ENCODE assay signal across 8 mouse cellular contexts in the genomic region with DNA sequence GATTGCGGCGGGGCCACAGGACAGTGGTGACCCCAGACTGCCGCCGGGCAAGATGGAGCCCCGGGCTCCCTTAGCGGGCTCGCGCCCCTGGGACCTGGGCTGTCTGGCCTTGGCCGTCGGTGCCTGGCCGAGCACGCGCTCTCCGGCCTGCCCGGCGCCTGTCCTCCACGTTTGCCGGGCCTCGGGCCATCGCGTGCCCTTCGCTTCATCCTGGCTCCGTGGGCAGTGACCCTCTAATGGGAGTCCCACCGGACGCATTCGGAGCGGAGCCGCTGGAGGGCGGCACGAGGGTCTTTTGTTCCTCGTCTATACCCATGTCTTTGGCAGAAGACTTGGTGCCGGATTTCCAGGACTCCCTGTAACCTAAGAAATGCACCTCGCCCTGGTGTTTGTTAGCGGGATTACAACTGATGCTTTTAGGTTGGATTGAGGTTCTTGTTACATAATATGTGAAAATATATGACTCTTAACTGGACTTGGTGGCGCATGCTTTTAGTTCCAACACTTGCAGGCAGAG. TPM values are rescaled to one million over a fixed set of nuclear protein-coding genes. Genes with fewer than 3 reads are reported as not detected.
A peak's percentile ranks its signal among the peaks of the same experiment; 100 is the strongest.
DNase-seq lines count a peak whose midpoint lies in the region; ATAC-seq and TF ChIP-seq lines count a peak whose summit lies in the region.

No protein-coding gene starts in this region.

- H3K4me3 ChIP-seq in MEL (ENCODE audit: control insufficient read depth in 1 of 2, insufficient read depth in 1 of 2, low read depth in 2 of 2, low read length in 2 of 2) = peak overlapping the region; percentile 68 to 86
- peak overlapping the region; percentile 85 for H3K4me3 ChIP-seq in cerebellum, adult 2 months (replicated peaks; ENCODE audit: insufficient read depth, low read depth, low read length)
- H3K4me3 ChIP-seq in forebrain, postnatal 0 days (ENCODE audit: low read depth, low read length) = peak overlapping the region; percentile 56
- peak overlapping the region; percentile 66 for H3K4me3 ChIP-seq in lung, embryonic 16.5 days (ENCODE audit: low read length)

- peak; percentile 5 to 57 (median 48); a peak in 4 of 6 replicates for TF ChIP-seq CTCF in MEL (IDR thresholded peaks at IDR 0.05 in 2 of 3, conservative IDR thresholded peaks at IDR 0.05 in 1 of 3; ENCODE audit: control insufficient read depth in 1 of 3, insufficient read depth in 1 of 3, low read depth in 2 of 3, low read length in 3 of 3, poor library complexity in 1 of 3, severe bottlenecking in 1 of 3)
- peak; percentile 44 for TF ChIP-seq CTCF in cerebellum, adult 2 months (IDR thresholded peaks at IDR 0.05; ENCODE audit: borderline replicate concordance, insufficient read depth, low read depth, low read length)
- TF ChIP-seq CTCF in forebrain, postnatal 0 days (IDR thresholded peaks at IDR 0.05; ENCODE audit: low read depth) = peak; percentile 79

- peak; percentile 92 for DNase-seq in MEL (ENCODE audit: low read depth, low spot score)
- peak; percentile 84 to 85 for DNase-seq in cerebellum, adult 2 months
- DNase-seq in forebrain, postnatal 0 days = peak; percentile 90
- peak; percentile 90 for DNase-seq in layer of hippocampus, adult 9-10 months (ENCODE audit: low spot score)
- peak; percentile 66 for DNase-seq in ovary, postnatal 10 days (ENCODE audit: low spot score)
- DNase-seq in thymus, postnatal 14 days = peak; percentile 86

- peaks cover 4 to 21% of the 10 kb centered on the region in 2 experiments for H3K4me1 ChIP-seq in MEL (ENCODE audit: control insufficient read depth in 1 of 2, insufficient read depth in 2 of 2, low read length in 2 of 2)
- H3K4me1 ChIP-seq in cerebellum, adult 2 months (ENCODE audit: control insufficient read depth, insufficient read depth, low read length) = peaks cover 3% of the 10 kb centered on the region; the same call in 1 of the 2 replicates
- H3K4me1 ChIP-seq in forebrain, postnatal 0 days (ENCODE audit: insufficient read depth) = peaks cover 11% of the 10 kb centered on the region; the same call in 1 of the 2 replicates
- H3K4me1 ChIP-seq in lung, embryonic 16.5 days (replicated peaks; ENCODE audit: control insufficient read depth, insufficient read depth, low read length) = peaks cover 9% of the 10 kb centered on the region

- H3K27me3 ChIP-seq in MEL (ENCODE audit: control insufficient read depth in 1 of 2, insufficient read depth in 2 of 2, low read length in 2 of 2) = no peaks in the 10 kb centered on the region
- H3K27me3 ChIP-seq in cerebellum, adult 2 months (ENCODE audit: control insufficient read depth, insufficient read depth, low read length) = no peaks in the 10 kb centered on the region
- H3K27me3 ChIP-seq in forebrain, postnatal 0 days (ENCODE audit: insufficient read depth, low read length) = no peaks in the 10 kb centered on the region
- no peaks in the 10 kb centered on the region for H3K27me3 ChIP-seq in lung, embryonic 16.5 days (ENCODE audit: control insufficient read depth, insufficient read depth, low read depth, low read length)

- WGBS in cerebellum, adult 2 months = under 1% methylated on average over 35 of the region's 35 CpGs
- under 1% methylated on average over 35 of the region's 35 CpGs for WGBS in forebrain, postnatal 0 days
- under 1% methylated on average over 29 of the region's 35 CpGs for WGBS in lung, embryonic 16.5 days

- no peak; the same call in 1 of the 2 replicates for TF ChIP-seq RAD21 in MEL (IDR thresholded peaks at IDR 0.05; ENCODE audit: low read depth, low read length)

- H3K27ac ChIP-seq in MEL (ENCODE audit: control insufficient read depth, low read depth, low read length) = peak overlapping the region; percentile 36
- H3K27ac ChIP-seq in cerebellum, adult 2 months (ENCODE audit: insufficient read depth, low read length) = peak overlapping the region; percentile 92
- peak overlapping the region; percentile 95 for H3K27ac ChIP-seq in forebrain, postnatal 0 days (ENCODE audit: low read depth, low read length)
- H3K27ac ChIP-seq in lung, embryonic 16.5 days (ENCODE audit: low read length) = peak overlapping the region; percentile 97

- peaks cover 2 to 13% of the 10 kb centered on the region in 2 experiments; a peak in 3 of 4 replicates for H3K36me3 ChIP-seq in MEL (ENCODE audit: control insufficient read depth in 1 of 2, insufficient read depth in 2 of 2, low read length in 2 of 2)
- no peaks in the 10 kb centered on the region for H3K36me3 ChIP-seq in forebrain, postnatal 0 days (ENCODE audit: insufficient read depth)
- H3K36me3 ChIP-seq in lung, embryonic 16.5 days (ENCODE audit: control insufficient read depth, insufficient read depth, low read length) = no peaks in the 10 kb centered on the region; the same call in 1 of the 2 replicates

- no peak for TF ChIP-seq EP300 in MEL (IDR thresholded peaks at IDR 0.05; ENCODE audit: low read depth in 1 of 2, low read length in 2 of 2)

- peaks cover 12% of the 10 kb centered on the region for H3K79me2 ChIP-seq in MEL (ENCODE audit: control insufficient read depth, insufficient read depth, low read length, poor library complexity)

- no peaks in the 10 kb centered on the region for H3K9me3 ChIP-seq in MEL (replicated peaks; ENCODE audit: insufficient read depth, low read length)
- H3K9me3 ChIP-seq in forebrain, postnatal 0 days (ENCODE audit: low read length) = no peaks in the 10 kb centered on the region
- no peaks in the 10 kb centered on the region for H3K9me3 ChIP-seq in lung, embryonic 16.5 days (ENCODE audit: control insufficient read depth, low read length)

- peak overlapping the region; percentile 82 for H3K9ac ChIP-seq in MEL (ENCODE audit: control insufficient read depth, low read depth, low read length, poor library complexity, severe bottlenecking)
- peak overlapping the region; percentile 84 for H3K9ac ChIP-seq in forebrain, postnatal 0 days
- peak overlapping the region; percentile 81 for H3K9ac ChIP-seq in lung, embryonic 16.5 days (ENCODE audit: low read length)

- TF ChIP-seq POLR2A in MEL (IDR thresholded peaks at IDR 0.05; ENCODE audit: control insufficient read depth in 1 of 2, insufficient read depth in 1 of 2, low read depth in 1 of 2, low read length in 2 of 2, poor library complexity in 1 of 2) = peak in 1 of 2 experiments; percentile 56; a peak in 2 of 4 replicates
- 0 out of 2 replicates have a peak, but pooled peaks have one; percentile 13 for TF ChIP-seq POLR2A in cerebellum, adult 2 months (IDR thresholded peaks at IDR 0.05; ENCODE audit: borderline replicate concordance, insufficient read depth, low read length)

- H3K4me2 ChIP-seq in forebrain, postnatal 0 days (ENCODE audit: low read depth) = peak overlapping the region; percentile 66
- H3K4me2 ChIP-seq in lung, embryonic 16.5 days (ENCODE audit: low read depth, low read length) = peak overlapping the region; percentile 70

- peak; percentile 55 for ATAC-seq in forebrain, postnatal 0 days
- ATAC-seq in hematopoietic stem cell, adult 5-6 weeks (replicated peaks in 1 of 2; ENCODE audit: insufficient read depth in 1 of 2, low FRiP score in 2 of 2, low TSS enrichment in 1 of 2, low read depth in 1 of 2, poor library complexity in 2 of 2, severe bottlenecking in 2 of 2) = peak; percentile 15 to 53; a peak in 3 of 4 replicates
- ATAC-seq in lung, embryonic 16.5 days (ENCODE audit: low read depth) = peak; percentile 39

TF ChIP-seq in MEL, 35 proteins besides CTCF, POLR2A, EP300 and RAD21:
- TF ChIP-seq MAFK (IDR thresholded peaks at IDR 0.05; ENCODE audit: borderline replicate concordance, low read depth, low read length) = no peak; the same call in 1 of the 2 replicates
- TF ChIP-seq SMC3 (IDR thresholded peaks at IDR 0.05; ENCODE audit: low read depth, low read length) = peak; percentile 20; the same call in 1 of the 2 replicates
- peak; percentile 99 for TF ChIP-seq TBP (IDR thresholded peaks at IDR 0.05; ENCODE audit: low read depth, low read length)
- no peak for TF ChIP-seq TCF12 (IDR thresholded peaks at IDR 0.05; ENCODE audit: low read depth, low read length)
- TF ChIP-seq MYC (IDR thresholded peaks at IDR 0.05; ENCODE audit: low read depth, low read length) = peak; percentile 59; the same call in 1 of the 2 replicates
- TF ChIP-seq SIN3A (IDR thresholded peaks at IDR 0.05; ENCODE audit: low read length) = peak; percentile 62
- 0 out of 2 replicates have a peak, but pooled peaks have one; percentile 13 for TF ChIP-seq MXI1 (IDR thresholded peaks at IDR 0.05; ENCODE audit: low read depth, low read length)
- peak; percentile 18; the same call in 1 of the 2 replicates for TF ChIP-seq ELF1 (IDR thresholded peaks at IDR 0.05; ENCODE audit: low read depth, low read length)

RNA-seq across cellular contexts. Expression of gene Zmym5, which starts 1.1 kb away (rescaled TPM):
- 6.7 and 7.5 TPM in 2 replicates for total RNA-seq in MEL (2012; rRNA removed)
- polyA plus RNA-seq in MEL (2012; ENCODE audit: insufficient read depth in 1 of 2, insufficient read length in 2 of 2, low read depth in 1 of 2, low replicate concordance in 2 of 2, missing spikeins in 1 of 2) = 10 to 100 TPM; 13.2 to 36.5 TPM
- 29.8 and 30.0 TPM in 2 replicates for polyA plus RNA-seq in cerebellum, adult 2 months (2012; rRNA removed)
- 20.8 and 23.6 TPM in 2 replicates for total RNA-seq in forebrain, postnatal 0 days (2014; rRNA removed)
- 17.0 and 27.2 TPM in 2 replicates for polyA plus RNA-seq in forebrain, postnatal 0 days (2015; fragmentation: Nextera tagmentation; extraction: Ambion mirVana)
- 33.0 and 35.3 TPM in 2 replicates for total RNA-seq in hematopoietic stem cell, adult 5-6 weeks (2017)
- 27.3 and 31.1 TPM in 2 replicates for polyA plus RNA-seq in lung, embryonic 16.5 days (2015; fragmentation: Nextera tagmentation; extraction: Ambion mirVana)

RNA-seq across cellular contexts. Expression of gene Pspc1, which starts 34.5 kb away (rescaled TPM):
- total RNA-seq in MEL (2012; rRNA removed) = 48.7 and 48.8 TPM in 2 replicates
- 10 to 100 TPM; 36.1 to 68.2 TPM for polyA plus RNA-seq in MEL (2012; ENCODE audit: insufficient read depth in 1 of 2, insufficient read length in 2 of 2, low read depth in 1 of 2, low replicate concordance in 2 of 2, missing spikeins in 1 of 2)
- 30.8 and 31.5 TPM in 2 replicates for polyA plus RNA-seq in cerebellum, adult 2 months (2012; rRNA removed)
- total RNA-seq in forebrain, postnatal 0 days (2014; rRNA removed) = 56.6 and 59.6 TPM in 2 replicates
- 33.1 and 39.1 TPM in 2 replicates for polyA plus RNA-seq in forebrain, postnatal 0 days (2015; fragmentation: Nextera tagmentation; extraction: Ambion mirVana)
- total RNA-seq in hematopoietic stem cell, adult 5-6 weeks (2017) = 143 TPM in 2 replicates
- 19.1 and 19.2 TPM in 2 replicates for polyA plus RNA-seq in lung, embryonic 16.5 days (2015; fragmentation: Nextera tagmentation; extraction: Ambion mirVana)

Comparison
In these comparisons a context has a peak if more than half of its experiments do, and no peak if none do; other contexts are left out.
1. Peak in every context shown above with its lines: DNase-seq, ATAC-seq, H3K4me3 ChIP-seq and H3K27ac ChIP-seq.
2. H3K27ac ChIP-seq: peak in every context shown above with its lines; median percentile 97 in lung, embryonic 16.5 days; 95 in forebrain, postnatal 0 days; 92 in cerebellum, adult 2 months; 36 in MEL.